Mouse (Mus musculus) urinary bladder, postnatal 25 days (tissue): ENCODE data around the gene 4930583I09Rik.

Source experiments
- DNase-seq: peaks from one replicate; pipeline ENCODE4 v3.0.0; 2022; ENCODE audit warnings: low spot score

4930583I09Rik gene

DNA sequence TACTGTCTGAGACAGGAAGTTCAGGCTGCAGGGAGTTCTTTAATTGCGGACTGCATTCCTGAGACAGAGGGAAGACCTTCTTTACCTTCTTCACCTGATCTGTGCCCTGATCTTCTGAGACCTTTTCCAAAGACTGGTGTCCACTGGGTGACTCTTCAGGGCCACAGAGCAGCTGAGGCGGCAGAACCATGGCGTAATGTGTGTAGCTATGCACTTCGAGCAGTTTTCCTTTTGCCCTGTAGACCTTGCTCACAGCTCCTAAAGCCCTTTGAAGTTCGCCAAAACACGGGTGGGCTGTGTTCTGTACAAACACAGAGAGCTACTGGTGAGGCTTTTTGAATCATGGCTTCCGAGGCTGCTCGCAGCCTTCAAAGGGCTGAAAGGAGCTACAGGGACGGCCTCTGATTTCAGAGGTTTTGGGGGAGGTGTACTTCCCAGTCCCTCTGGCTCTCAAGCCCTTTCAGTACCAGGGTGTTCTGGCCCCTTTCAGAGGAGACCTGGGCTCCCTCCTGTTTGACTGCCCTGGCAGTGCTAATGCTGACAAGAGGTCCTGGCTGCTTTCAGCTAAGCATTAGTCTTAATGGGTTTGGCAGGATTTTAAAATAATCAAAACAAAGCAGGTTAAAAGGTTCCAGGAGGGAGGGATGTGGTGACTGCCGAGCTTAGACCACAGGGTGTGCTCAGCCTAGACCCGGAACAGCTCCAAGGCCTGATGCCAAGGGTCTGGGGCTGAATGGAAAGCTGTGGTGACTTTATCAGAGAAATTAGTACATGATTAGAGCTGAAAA is 33.5 kb downstream of the 4930583I09Rik start:
- no peak for DNase-seq

DNA sequence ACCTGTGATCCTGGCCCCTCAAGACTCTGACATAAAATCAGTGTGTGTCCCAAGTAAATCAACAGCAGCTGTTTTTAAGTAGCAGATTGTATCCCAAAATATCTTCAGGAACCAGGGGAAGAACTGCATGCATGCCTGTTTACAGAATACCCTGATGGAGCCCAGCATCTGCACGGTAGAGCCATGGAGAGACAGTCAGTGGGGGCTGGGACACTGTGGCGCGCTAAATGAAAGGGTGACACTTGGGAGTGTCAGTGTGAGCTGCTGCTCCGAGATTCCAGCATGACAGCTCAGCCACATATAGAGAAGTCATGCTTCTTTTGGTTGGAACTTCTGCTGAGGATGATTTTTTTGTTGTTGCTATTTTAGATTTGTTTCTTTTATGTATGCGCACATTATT is 43.2 kb downstream of the 4930583I09Rik start:
- no peak for DNase-seq

DNA sequence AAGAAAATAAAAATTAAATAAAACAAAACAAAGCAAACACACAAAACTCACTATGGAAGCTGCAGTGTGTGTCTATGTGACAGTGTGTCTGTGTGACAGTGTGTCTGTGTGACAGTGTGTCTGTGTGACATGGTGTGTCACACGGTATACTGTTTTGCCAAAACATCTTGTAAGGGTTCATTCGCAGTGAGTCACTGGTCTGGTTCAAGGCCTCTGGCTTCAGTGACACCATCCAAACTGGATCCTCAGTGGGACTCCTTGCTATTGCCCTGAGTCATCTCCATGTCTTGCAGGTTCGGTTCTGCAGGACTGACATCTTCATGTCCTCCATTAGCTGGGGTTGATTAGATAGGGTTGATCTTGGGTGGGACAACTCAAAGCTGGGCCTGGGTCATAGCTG is 43.8 kb downstream of the 4930583I09Rik start:
- DNase-seq: no peak

DNA sequence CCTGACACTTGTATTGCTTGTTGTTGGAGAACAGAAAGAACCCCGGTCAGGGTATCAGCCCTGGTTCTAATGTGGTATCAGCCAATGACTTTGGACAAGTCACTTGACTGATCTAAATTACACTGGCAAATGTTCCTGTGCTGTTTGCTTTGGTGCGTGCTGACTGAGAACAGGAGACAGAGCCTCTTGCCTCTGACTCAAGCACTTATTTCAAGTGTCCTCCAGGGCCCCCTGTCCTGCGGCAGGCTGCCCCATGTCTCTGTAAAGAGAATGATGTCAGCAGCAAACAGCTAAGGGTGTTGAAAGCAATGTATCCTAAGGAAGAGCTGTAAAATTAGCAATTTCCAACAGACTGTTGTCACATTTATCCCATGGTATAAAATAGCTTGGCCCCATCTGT is 46.7 kb downstream of the 4930583I09Rik start:
- DNase-seq: no peak

DNA sequence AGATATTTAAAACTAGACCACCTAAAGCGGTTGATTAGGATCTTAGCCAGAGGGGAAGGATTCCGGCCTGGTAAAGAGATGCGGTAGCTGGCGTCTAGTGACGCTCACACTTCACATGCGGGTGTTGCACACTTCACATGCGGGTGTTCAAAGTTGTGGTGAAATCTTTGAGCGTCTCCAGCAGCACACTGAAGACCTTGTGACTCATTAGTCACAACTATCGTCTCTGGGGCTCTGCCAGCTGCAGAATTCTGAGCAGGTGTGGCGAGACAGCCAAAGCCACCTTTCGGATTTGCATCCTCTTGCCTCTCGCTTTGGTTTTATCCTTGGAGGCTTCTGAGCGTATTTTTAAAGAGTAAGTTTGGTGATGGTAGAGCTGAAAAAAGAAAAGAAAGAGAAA is 47.6 kb downstream of the 4930583I09Rik start:
- DNase-seq: no peak

DNA sequence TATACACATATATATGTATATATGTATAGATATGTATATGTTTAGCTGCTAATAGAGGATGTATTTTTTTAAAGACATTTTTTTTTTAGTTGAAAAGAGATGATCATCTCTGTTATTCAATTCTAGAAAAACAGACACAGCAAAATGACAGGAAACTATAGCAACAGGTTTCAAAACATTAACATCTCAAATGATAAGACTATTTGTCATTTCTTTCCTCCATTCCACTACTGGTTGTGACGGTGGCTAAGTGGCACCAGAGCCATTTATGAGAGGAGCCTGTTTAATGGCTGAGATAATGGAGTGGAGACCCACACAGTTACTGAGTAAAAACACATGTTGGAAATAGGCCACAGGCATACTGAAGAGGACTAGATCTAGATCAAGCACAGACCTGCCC is 49.9 kb downstream of the 4930583I09Rik start:
- no peak for DNase-seq
